Mouse (Mus musculus): ENCODE data around the gene Ergic1. TPM values are rescaled to one million over a fixed set of nuclear protein-coding genes. Genes with fewer than 3 reads are reported as not detected.
A peak's percentile ranks its signal among the peaks of the same experiment; 100 is the strongest.

Ergic1 gene
- polyA plus RNA-seq, 1 experiment from 2014 or later = 39.0 TPM

GRCm38 (mm10) chr17:26533871-26534372 is 27.4 kb upstream of the Ergic1 start:
- Histone ChIP-seq H3K4me1 (ENCODE audit: control insufficient read depth, low read depth, low read length) (peaks cover 35% of the 10 kb centered on the region), H3K27ac (ENCODE audit: low read length) (peak overlapping the region; percentile 75), H3K9ac (ENCODE audit: low read depth, low read length) (no peak overlapping the region), H3K4me3 (ENCODE audit: low read depth, low read length) (no peak overlapping the region), H3K4me2 (ENCODE audit: low read depth, low read length) (no peak overlapping the region), H3K27me3 (ENCODE audit: control insufficient read depth, insufficient read depth, low read depth, low read length) (no peaks in the 10 kb centered on the region), H3K9me3 (replicated peaks; ENCODE audit: control insufficient read depth, low read length) (no peaks in the 10 kb centered on the region), H3K36me3 (ENCODE audit: control insufficient read depth, insufficient read depth) (no peaks in the 10 kb centered on the region)
- ATAC-seq (ENCODE audit: low read depth) = no peak
- 42% methylated on average over 5 of the region's 5 CpGs for WGBS (ENCODE audit: insufficient replicate concordance)

- H3K4me1 ChIP-seq (ENCODE audit: control insufficient read depth, low read depth, low read length) = peaks cover 35% of the 10 kb centered on the region
- H3K27ac ChIP-seq (ENCODE audit: low read length) = peak overlapping the region; percentile 75
- no peaks in the 10 kb centered on the region for H3K9me3 ChIP-seq (replicated peaks; ENCODE audit: control insufficient read depth, low read length)
- H3K27me3 ChIP-seq (ENCODE audit: control insufficient read depth, insufficient read depth, low read depth, low read length) = no peaks in the 10 kb centered on the region
- no peaks in the 10 kb centered on the region for H3K36me3 ChIP-seq (ENCODE audit: control insufficient read depth, insufficient read depth)
- H3K4me2 ChIP-seq (ENCODE audit: low read depth, low read length) = no peak overlapping the region
- H3K4me3 ChIP-seq (ENCODE audit: low read depth, low read length) = no peak overlapping the region
- peak; percentile 49; the same call in 1 of the 2 replicates for ATAC-seq (ENCODE audit: low read depth)
- WGBS (ENCODE audit: insufficient replicate concordance) = 32% methylated on average over 5 of the region's 5 CpGs
- H3K9ac ChIP-seq (ENCODE audit: low read depth, low read length) = peak overlapping the region; percentile 22; the same call in 1 of the 2 replicates
These were observed 26.6 kb upstream of the Ergic1 start for GRCm38 (mm10) chr17:26534695-26535094.

GRCm38 (mm10) chr17:26535251-26536136 is 25.8 kb upstream of the Ergic1 start:
- WGBS (ENCODE audit: insufficient replicate concordance) = 30% methylated on average over 7 of the region's 7 CpGs
- peaks cover 35% of the 10 kb centered on the region for H3K4me1 ChIP-seq (ENCODE audit: control insufficient read depth, low read depth, low read length)
- peak overlapping the region; percentile 75 for H3K27ac ChIP-seq (ENCODE audit: low read length)
- no peaks in the 10 kb centered on the region for H3K9me3 ChIP-seq (replicated peaks; ENCODE audit: control insufficient read depth, low read length)
- no peak overlapping the region for H3K4me3 ChIP-seq (ENCODE audit: low read depth, low read length)
- no peaks in the 10 kb centered on the region for H3K36me3 ChIP-seq (ENCODE audit: control insufficient read depth, insufficient read depth)
- H3K27me3 ChIP-seq (ENCODE audit: control insufficient read depth, insufficient read depth, low read depth, low read length) = 0 out of 2 replicates have a peak, but pooled peaks cover 3% of the 10 kb centered on the region
- H3K9ac ChIP-seq (ENCODE audit: low read depth, low read length) = peak overlapping the region; percentile 22; the same call in 1 of the 2 replicates
- peak; percentile 49 for ATAC-seq (ENCODE audit: low read depth)
- no peak overlapping the region for H3K4me2 ChIP-seq (ENCODE audit: low read depth, low read length)

- WGBS (ENCODE audit: insufficient replicate concordance) = 21% methylated on average over 6 of the region's 6 CpGs
- Histone ChIP-seq H3K4me1 (ENCODE audit: control insufficient read depth, low read depth, low read length) (peaks cover 32% of the 10 kb centered on the region), H3K4me3 (ENCODE audit: low read depth, low read length) (no peak overlapping the region), H3K36me3 (ENCODE audit: control insufficient read depth, insufficient read depth) (no peaks in the 10 kb centered on the region), H3K9me3 (replicated peaks; ENCODE audit: control insufficient read depth, low read length) (no peaks in the 10 kb centered on the region), H3K27me3 (ENCODE audit: control insufficient read depth, insufficient read depth, low read depth, low read length) (0 out of 2 replicates have a peak, but pooled peaks cover 3% of the 10 kb centered on the region), H3K4me2 (ENCODE audit: low read depth, low read length) (no peak overlapping the region; the same call in 1 of the 2 replicates), H3K9ac (ENCODE audit: low read depth, low read length) (no peak overlapping the region), H3K27ac (ENCODE audit: low read length) (no peak overlapping the region)
- ATAC-seq (ENCODE audit: low read depth) = peak; percentile 74
These were observed 23.4 kb upstream of the Ergic1 start for GRCm38 (mm10) chr17:26537722-26538471.

- no peak for ATAC-seq (ENCODE audit: low read depth)
- H3K4me2 ChIP-seq (ENCODE audit: low read depth, low read length) = no peak overlapping the region
- H3K9ac ChIP-seq (ENCODE audit: low read depth, low read length) = no peak overlapping the region
- no peak overlapping the region for H3K27ac ChIP-seq (ENCODE audit: low read length)
- 79% methylated on average over 5 of the region's 5 CpGs for WGBS (ENCODE audit: insufficient replicate concordance)
- H3K27me3 ChIP-seq (ENCODE audit: control insufficient read depth, insufficient read depth, low read depth, low read length) = 0 out of 2 replicates have a peak, but pooled peaks cover 3% of the 10 kb centered on the region
- no peak overlapping the region for H3K4me3 ChIP-seq (ENCODE audit: low read depth, low read length)
- H3K9me3 ChIP-seq (replicated peaks; ENCODE audit: control insufficient read depth, low read length) = no peaks in the 10 kb centered on the region
- H3K4me1 ChIP-seq (ENCODE audit: control insufficient read depth, low read depth, low read length) = peaks cover 24% of the 10 kb centered on the region
- no peaks in the 10 kb centered on the region for H3K36me3 ChIP-seq (ENCODE audit: control insufficient read depth, insufficient read depth)
These were observed 21.2 kb upstream of the Ergic1 start for GRCm38 (mm10) chr17:26540083-26540482.

- Histone ChIP-seq H3K4me3 (ENCODE audit: low read depth, low read length) (no peak overlapping the region), H3K27me3 (ENCODE audit: control insufficient read depth, insufficient read depth, low read depth, low read length) (peaks cover 7% of the 10 kb centered on the region), H3K4me1 (ENCODE audit: control insufficient read depth, low read depth, low read length) (peaks cover 4% of the 10 kb centered on the region), H3K9ac (ENCODE audit: low read depth, low read length) (no peak overlapping the region), H3K27ac (ENCODE audit: low read length) (no peak overlapping the region), H3K4me2 (ENCODE audit: low read depth, low read length) (no peak overlapping the region), H3K36me3 (ENCODE audit: control insufficient read depth, insufficient read depth) (no peaks in the 10 kb centered on the region), H3K9me3 (replicated peaks; ENCODE audit: control insufficient read depth, low read length) (no peaks in the 10 kb centered on the region)
- WGBS (ENCODE audit: insufficient replicate concordance) = 37% methylated on average over 8 of the region's 8 CpGs
- ATAC-seq (ENCODE audit: low read depth) = no peak
These were observed 16.8 kb upstream of the Ergic1 start for GRCm38 (mm10) chr17:26544319-26544963.

- no peak overlapping the region for H3K4me3 ChIP-seq (ENCODE audit: low read depth, low read length)
- H3K36me3 ChIP-seq (ENCODE audit: control insufficient read depth, insufficient read depth) = no peaks in the 10 kb centered on the region
- WGBS (ENCODE audit: insufficient replicate concordance) = 19% methylated on average over 7 of the region's 7 CpGs
- H3K4me1 ChIP-seq (ENCODE audit: control insufficient read depth, low read depth, low read length) = peaks cover 4% of the 10 kb centered on the region
- H3K27ac ChIP-seq (ENCODE audit: low read length) = no peak overlapping the region
- H3K9me3 ChIP-seq (replicated peaks; ENCODE audit: control insufficient read depth, low read length) = no peaks in the 10 kb centered on the region
- no peak overlapping the region for H3K4me2 ChIP-seq (ENCODE audit: low read depth, low read length)
- no peak for ATAC-seq (ENCODE audit: low read depth)
- H3K27me3 ChIP-seq (ENCODE audit: control insufficient read depth, insufficient read depth, low read depth, low read length) = peaks cover 5% of the 10 kb centered on the region
- no peak overlapping the region for H3K9ac ChIP-seq (ENCODE audit: low read depth, low read length)
These were observed 13.5 kb upstream of the Ergic1 start for GRCm38 (mm10) chr17:26547771-26548170.

GRCm38 (mm10) chr17:26548566-26548965 is 12.7 kb upstream of the Ergic1 start:
- peaks cover 5% of the 10 kb centered on the region for H3K27me3 ChIP-seq (ENCODE audit: control insufficient read depth, insufficient read depth, low read depth, low read length)
- ATAC-seq (ENCODE audit: low read depth) = no peak
- peaks cover 4% of the 10 kb centered on the region for H3K4me1 ChIP-seq (ENCODE audit: control insufficient read depth, low read depth, low read length)
- H3K9ac ChIP-seq (ENCODE audit: low read depth, low read length) = 0 out of 2 replicates have a peak overlapping the region, but pooled peaks have one; percentile 4
- H3K9me3 ChIP-seq (replicated peaks; ENCODE audit: control insufficient read depth, low read length) = no peaks in the 10 kb centered on the region
- no peak overlapping the region for H3K4me2 ChIP-seq (ENCODE audit: low read depth, low read length)
- 14% methylated on average over 5 of the region's 5 CpGs for WGBS (ENCODE audit: insufficient replicate concordance)
- H3K36me3 ChIP-seq (ENCODE audit: control insufficient read depth, insufficient read depth) = no peaks in the 10 kb centered on the region
- no peak overlapping the region for H3K4me3 ChIP-seq (ENCODE audit: low read depth, low read length)
- no peak overlapping the region for H3K27ac ChIP-seq (ENCODE audit: low read length)

Measured in liver, embryonic 16.5 days (tissue).